Mouse (Mus musculus) erythroblast, embryonic 14.5 days (primary cell): ENCODE data around the gene Mus81.

ENCODE experiments used
- GATA1 ChIP-seq: IDR thresholded peaks from 2 replicates; pipeline ENCODE4 v1.6.1; 2012; ENCODE audit warnings: low read length, inconsistent platforms, mixed read lengths
- TAL1 ChIP-seq: IDR thresholded peaks from 3 replicates; pipeline ENCODE4 v1.6.1; 2012; ENCODE audit warnings: low read length, inconsistent platforms, mixed read lengths

GRCm38 (mm10) chr19:5487768-5488550 is at the start of gene Mus81:
- TF ChIP-seq GATA1 (no peak; the same call in 1 of the 2 replicates), TAL1 (no peak)
